Mouse (Mus musculus): ENCODE measurements around the gene Impg2.

The Impg2 gene

GRCm38 (mm10) chr16:56204051-56204450, at the start of gene Impg2:
Gene Impg2, plus strand, starts transcription at chr16:56204313.
- no peak for DNase-seq (ENCODE audit: low spot score)

- DNase-seq (ENCODE audit: low spot score), result no peak
Measured at GRCm38 (mm10) chr16:56163466-56163865, 40.6 kb upstream of the Impg2 start.

- DNase-seq (ENCODE audit: low spot score), result no peak
Measured at GRCm38 (mm10) chr16:56170247-56170646, 33.9 kb upstream of the Impg2 start.

- peak; percentile 55 for DNase-seq (ENCODE audit: low spot score)
Measured at GRCm38 (mm10) chr16:56175867-56176581, 28.1 kb upstream of the Impg2 start.

GRCm38 (mm10) chr16:56186863-56187262, 17.2 kb upstream of the Impg2 start:
- no peak for DNase-seq (ENCODE audit: low spot score)

- DNase-seq (ENCODE audit: low spot score), result no peak
Measured at GRCm38 (mm10) chr16:56188198-56188597, 15.9 kb upstream of the Impg2 start.

GRCm38 (mm10) chr16:56212740-56213139, 8.6 kb downstream of the Impg2 start:
- no peak for DNase-seq (ENCODE audit: low spot score)

GRCm38 (mm10) chr16:56227686-56228085, 23.6 kb downstream of the Impg2 start:
- DNase-seq (ENCODE audit: low spot score), result no peak

GRCm38 (mm10) chr16:56229455-56229854, 25.3 kb downstream of the Impg2 start:
- DNase-seq (ENCODE audit: low spot score), result no peak

GRCm38 (mm10) chr16:56231300-56231699, 27.2 kb downstream of the Impg2 start:
- peak; percentile 7 for DNase-seq (ENCODE audit: low spot score)

GRCm38 (mm10) chr16:56232736-56233135, 28.6 kb downstream of the Impg2 start:
- no peak for DNase-seq (ENCODE audit: low spot score)

- DNase-seq (ENCODE audit: low spot score), result no peak
Measured at GRCm38 (mm10) chr16:56246031-56246430, 41.9 kb downstream of the Impg2 start.

GRCm38 (mm10) chr16:56273917-56274316, 69.8 kb downstream of the Impg2 start:
- DNase-seq (ENCODE audit: low spot score), result no peak

- DNase-seq (ENCODE audit: low spot score), result no peak
Measured at GRCm38 (mm10) chr16:56279060-56279459, 74.9 kb downstream of the Impg2 start.

GRCm38 (mm10) chr16:56279752-56280151, 75.6 kb downstream of the Impg2 start:
- no peak for DNase-seq (ENCODE audit: low spot score)

GRCm38 (mm10) chr16:56281336-56281735, 77.2 kb downstream of the Impg2 start:
- DNase-seq (ENCODE audit: low spot score), result no peak

- DNase-seq (ENCODE audit: low spot score), result no peak
Measured at GRCm38 (mm10) chr16:56283330-56283729, 79.2 kb downstream of the Impg2 start.

- DNase-seq (ENCODE audit: low spot score), result no peak
Measured at GRCm38 (mm10) chr16:56283873-56284272, 79.8 kb downstream of the Impg2 start.

- DNase-seq (ENCODE audit: low spot score), result no peak
Measured at GRCm38 (mm10) chr16:56286076-56286475, 82.0 kb downstream of the Impg2 start.

- no peak for DNase-seq (ENCODE audit: low spot score)
Measured at GRCm38 (mm10) chr16:56286977-56287376, 82.9 kb downstream of the Impg2 start.

- DNase-seq (ENCODE audit: low spot score), result no peak
Measured at GRCm38 (mm10) chr16:56294887-56295286, 90.8 kb downstream of the Impg2 start.

- DNase-seq (ENCODE audit: low spot score), result no peak
Measured at GRCm38 (mm10) chr16:56295888-56296648, 92.0 kb downstream of the Impg2 start.

- DNase-seq (ENCODE audit: low spot score), result no peak
Measured at GRCm38 (mm10) chr16:56298248-56298647, 94.1 kb downstream of the Impg2 start.
